Mouse (Mus musculus): ENCODE measurements around the gene Chml.

GRCm38 (mm10) chr1:175692997-175693361 lies 278 bp upstream of the Chml start:
- TF ChIP-seq HCFC1 (IDR thresholded peaks at IDR 0.05; ENCODE audit: low read depth, low read length) (no peak), MEF2A (IDR thresholded peaks at IDR 0.05; ENCODE audit: extremely low read depth, insufficient replicate concordance, low read depth, low read length, poor library complexity, severe bottlenecking) (no peak), CTCF (IDR thresholded peaks at IDR 0.05 in 2 of 3, conservative IDR thresholded peaks at IDR 0.05 in 1 of 3; ENCODE audit: control insufficient read depth in 1 of 3, insufficient read depth in 1 of 3, low read depth in 2 of 3, low read length in 3 of 3, poor library complexity in 1 of 3, severe bottlenecking in 1 of 3) (no peak), MAFK (IDR thresholded peaks at IDR 0.05; ENCODE audit: borderline replicate concordance, low read depth, low read length) (no peak)
